Mouse (Mus musculus) CD4-positive, CD25-positive, alpha-beta regulatory T cell, adult 2 months (primary cell): ENCODE data around the gene Macrod1.

Source experiments
- DNase-seq: peaks from one replicate; pipeline ENCODE4 v3.0.0-alpha.2; 2012; ENCODE audit warnings: low read depth, low spot score

Macrod1 gene

GRCm38 (mm10) chr19:7168423-7168822 is 111.8 kb downstream of the Macrod1 start:
- DNase-seq, result no peak

GRCm38 (mm10) chr19:7170916-7171315 is 114.3 kb downstream of the Macrod1 start:
- no peak for DNase-seq

GRCm38 (mm10) chr19:7171447-7171846 is 114.8 kb downstream of the Macrod1 start:
- DNase-seq, result no peak

GRCm38 (mm10) chr19:7172051-7172866 is 115.6 kb downstream of the Macrod1 start:
- no peak for DNase-seq

DNA sequence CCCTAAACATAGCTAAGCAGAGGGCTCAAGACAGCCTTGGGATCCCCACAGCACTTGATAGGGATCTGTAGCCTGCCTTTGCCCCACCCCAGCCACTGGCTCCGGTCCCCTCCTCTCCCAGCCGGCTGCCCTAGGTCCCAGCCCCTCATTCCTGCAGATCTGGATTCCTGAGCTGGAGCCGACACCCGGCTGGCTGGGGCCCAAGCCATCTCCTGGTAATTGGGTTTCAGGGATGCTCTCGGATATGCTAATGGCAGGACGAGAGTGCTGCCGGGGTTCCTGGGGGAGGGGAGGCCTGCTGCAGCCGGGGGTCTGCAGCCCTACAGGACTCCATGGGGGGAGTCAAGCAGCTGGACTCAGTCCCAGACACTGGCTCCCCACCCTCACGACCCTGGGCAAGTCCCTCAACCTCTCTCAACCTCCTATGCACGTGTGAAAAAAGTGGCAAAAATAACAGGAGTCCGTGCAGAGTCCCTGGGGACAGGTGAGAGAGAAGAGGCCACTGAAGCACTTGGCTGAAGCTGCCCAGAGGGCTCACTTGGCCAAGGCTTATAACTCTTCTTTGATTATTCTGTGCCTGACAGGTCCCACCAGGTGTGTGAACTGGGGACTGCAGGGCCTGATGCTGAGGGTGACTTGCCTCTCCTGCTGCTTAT is 119.6 kb downstream of the Macrod1 start:
- no peak for DNase-seq

DNA sequence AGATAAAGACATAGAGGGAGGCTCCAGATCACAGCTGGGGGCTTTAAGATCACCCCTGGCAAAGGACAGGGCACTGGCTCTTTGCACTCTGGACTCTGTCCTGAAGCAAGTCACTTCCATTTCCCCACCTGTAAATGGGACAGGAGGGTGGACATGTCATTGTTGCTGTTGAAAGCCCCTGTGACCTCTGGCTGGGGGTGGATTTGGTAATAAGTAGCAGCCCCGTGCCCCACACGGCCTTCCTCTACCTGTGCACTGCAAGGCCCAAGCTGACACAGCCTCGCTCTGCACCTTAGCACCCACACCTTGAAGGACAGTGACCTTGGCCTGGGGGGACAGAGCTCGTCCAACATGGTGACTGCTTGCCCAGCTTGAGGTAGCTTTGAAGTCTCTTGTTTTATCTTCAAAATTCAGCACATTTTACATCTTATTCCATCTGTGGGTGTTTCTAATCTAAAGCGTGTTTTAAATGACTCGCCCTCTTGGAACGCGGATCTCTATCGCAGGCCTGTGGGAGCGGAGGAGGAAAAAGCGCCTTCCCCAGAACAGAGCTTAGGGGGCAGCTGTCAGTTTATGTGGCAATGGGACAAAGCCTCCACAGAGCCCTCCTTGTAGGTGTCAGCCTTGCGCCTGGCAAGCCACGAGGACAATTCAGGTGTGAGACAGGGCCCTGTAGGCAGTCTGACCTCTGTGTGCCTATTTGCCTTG is 121.3 kb downstream of the Macrod1 start:
- no peak for DNase-seq

- DNase-seq, result no peak
Measured at GRCm38 (mm10) chr19:7178841-7179452, 122.3 kb downstream of the Macrod1 start.

DNA sequence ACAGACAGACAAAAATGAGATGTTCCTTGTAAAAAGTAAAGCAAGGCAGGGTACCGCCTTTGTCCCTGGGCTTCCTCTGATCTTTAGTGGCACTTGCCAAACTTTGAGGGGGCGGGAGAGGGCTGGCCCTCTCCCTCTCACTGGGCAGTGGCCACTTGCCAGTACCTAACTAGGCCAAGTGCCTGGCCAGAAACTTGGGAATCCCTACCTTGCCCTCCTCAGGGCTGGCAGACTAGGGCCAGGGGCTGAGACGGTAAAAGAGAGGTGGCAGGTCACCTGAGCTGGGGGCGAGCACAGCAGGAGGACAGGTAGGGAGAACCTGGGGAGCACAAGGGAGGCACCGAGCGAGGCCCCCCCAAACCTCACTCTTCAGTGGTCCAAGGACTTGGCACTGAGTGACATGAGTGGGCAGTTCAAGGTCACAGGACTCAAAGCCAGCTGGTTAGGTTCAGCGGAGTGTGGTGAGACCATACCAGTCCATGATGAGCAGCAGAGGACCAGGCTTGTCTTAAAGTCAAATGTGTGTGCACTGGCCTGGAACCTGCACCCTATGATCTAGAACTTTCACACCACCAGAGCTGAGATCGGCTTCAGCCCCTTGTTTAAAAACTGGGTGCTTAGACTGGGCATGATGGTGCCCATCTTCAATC is 124.3 kb downstream of the Macrod1 start:
- DNase-seq, result no peak

DNA sequence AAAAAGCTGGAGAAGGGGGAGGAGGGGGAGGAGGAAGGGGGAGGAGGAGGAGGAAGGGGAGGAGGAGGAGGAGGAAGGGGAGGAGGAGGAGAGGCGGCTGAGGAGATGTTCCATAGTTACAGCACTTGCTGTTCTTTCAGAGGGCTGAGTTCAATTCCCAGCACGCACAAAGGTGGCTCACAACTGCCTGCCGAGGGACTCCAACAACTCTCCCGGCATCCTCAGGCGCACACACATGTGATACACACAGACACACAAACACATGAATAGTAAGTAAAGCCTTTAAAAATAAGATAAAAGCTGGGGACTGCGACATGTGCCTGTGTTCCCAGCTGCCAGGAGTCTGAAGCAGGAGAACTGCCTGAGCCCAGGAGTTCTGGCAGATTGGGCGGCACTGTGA is 124.9 kb downstream of the Macrod1 start:
- DNase-seq, result no peak

DNA sequence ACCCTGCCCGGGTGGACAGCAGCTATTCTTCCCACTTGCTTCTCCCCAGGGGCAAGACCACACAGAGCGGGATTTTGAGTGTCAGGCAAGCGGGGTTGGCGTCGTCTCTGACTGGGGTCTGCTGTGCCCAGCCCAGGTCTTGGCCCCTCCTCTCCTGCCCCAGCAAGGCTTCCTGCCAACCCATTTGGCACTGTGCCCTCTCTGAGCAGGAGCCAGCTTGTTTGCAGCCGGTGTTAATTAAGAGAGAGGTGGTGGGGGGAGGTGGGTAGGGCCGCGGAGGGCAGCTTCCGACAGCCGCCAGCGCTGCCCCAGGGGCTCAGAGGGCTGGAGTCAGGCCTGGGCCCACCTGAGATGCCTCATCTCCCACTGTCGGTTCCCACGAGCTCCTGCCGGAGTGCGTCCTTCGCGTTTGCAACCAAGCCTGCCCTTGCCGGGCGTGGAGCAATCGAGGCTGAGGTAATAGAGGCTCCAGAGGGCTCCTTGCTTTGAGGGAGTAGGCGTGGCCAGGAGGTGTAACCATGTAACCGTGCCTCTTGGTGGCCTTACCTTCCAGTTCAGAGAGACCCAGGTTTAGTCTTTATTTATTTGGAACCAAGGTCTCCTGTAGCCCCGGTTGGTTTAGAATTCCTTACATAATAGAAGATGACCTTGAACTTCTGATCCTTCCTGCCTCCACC is 125.8 kb downstream of the Macrod1 start:
- DNase-seq, result peak; percentile 28

DNA sequence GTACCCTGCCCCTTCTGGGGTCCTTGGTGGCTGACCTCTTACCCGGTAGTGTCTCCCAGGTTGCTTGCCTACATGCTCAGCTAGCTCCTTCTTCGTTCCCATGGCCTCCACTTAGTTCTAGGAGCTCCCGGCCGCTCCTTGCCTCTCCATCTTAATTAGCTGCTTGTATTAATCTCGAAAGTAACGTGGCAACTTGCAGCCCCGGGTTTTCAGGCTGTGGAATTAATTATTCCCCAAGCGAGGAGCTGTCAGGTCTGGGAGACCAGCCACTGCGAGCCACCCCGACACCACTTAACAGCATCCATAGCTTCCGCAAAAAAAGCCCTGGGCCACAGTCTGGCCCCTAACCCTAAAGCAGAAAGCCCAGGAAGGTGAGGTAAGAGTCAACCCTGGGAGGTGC is 126.8 kb downstream of the Macrod1 start:
- no peak for DNase-seq

- DNase-seq, result no peak
Measured at GRCm38 (mm10) chr19:7185059-7185458, 128.4 kb downstream of the Macrod1 start.

DNA sequence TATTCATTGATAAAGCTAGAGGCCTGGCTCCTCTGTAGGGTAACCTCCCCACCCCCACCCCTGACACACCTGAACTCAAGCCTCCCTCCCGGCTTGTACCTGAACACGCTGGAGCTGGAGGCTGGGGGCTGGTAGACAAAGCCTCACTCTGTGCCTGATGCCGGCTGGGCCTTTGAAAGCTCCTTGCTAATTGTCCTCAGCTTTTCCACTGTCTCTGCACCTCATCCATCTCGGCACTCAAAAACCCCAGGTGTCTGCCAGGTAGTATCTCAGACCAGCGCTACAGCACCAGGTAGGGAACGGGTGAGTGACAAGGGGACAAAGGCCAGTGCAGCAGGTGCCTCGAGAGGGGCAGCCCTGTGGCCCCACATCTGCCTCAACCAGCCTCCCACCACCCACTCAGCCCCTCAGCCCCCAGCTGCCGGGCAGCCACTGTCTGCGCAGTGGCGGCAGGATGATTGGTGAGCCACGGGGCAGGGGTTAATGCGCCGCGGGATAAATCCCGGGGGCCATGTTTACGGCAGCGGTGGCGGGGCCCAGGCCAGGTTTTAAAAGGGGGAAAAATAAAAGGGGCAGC is 129.2 kb downstream of the Macrod1 start:
- DNase-seq, result no peak

GRCm38 (mm10) chr19:7187157-7187556 is 130.5 kb downstream of the Macrod1 start:
- no peak for DNase-seq

- no peak for DNase-seq
Measured at GRCm38 (mm10) chr19:7189026-7189425, 132.4 kb downstream of the Macrod1 start.

- DNase-seq, result no peak
Measured at GRCm38 (mm10) chr19:7190986-7191385, 134.4 kb downstream of the Macrod1 start.

- DNase-seq, result no peak
Measured at GRCm38 (mm10) chr19:7191639-7192038, 135.0 kb downstream of the Macrod1 start.

- no peak for DNase-seq
Measured at GRCm38 (mm10) chr19:7192561-7192967, 136.0 kb downstream of the Macrod1 start.

DNA sequence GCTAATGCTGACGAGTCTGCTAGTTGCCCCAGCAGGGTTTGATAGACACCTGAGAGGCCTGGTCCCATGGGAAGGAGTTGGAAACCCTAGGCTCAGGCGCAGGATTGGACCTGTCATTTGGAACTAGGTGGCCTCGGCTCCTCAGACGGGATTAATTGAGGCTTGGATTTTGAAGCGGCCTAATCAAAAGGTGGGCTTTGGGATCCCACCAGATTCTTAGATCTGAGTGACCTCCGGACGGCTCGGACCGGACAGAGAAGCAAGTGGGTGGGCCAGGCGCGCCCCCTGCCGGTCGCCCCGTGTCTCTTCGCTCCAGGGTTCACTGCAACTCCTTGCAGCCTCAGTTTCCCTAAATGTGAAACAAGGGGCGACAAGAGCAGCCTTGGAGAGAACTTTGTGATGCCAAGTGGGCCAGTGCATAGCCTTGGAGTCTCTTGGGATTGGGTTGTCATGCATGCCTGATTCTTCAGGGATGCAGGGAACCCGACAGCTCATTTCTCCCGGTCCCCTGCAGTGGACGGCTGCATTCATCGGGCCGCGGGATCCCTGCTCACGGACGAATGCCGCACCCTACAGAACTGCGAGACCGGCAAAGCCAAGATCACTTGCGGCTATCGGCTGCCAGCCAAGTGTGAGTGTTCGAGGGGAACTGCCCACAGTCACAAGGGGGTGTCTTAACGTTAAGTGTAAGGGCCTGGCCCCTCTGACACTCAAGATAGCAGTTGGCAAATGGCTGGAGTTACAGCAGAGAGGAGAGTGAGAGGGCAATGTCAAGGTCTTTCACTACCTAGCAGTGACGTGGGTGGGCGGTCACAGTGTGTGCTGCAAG is 139.5 kb downstream of the Macrod1 start:
- peak; percentile 59 for DNase-seq
